Mouse (Mus musculus): ENCODE results near the gene Pex14. TPM values are rescaled to one million over a fixed set of nuclear protein-coding genes. Genes with fewer than 3 reads are reported as not detected.

Pex14 gene
- polyA plus RNA-seq, 1 experiment from 2014 or later: 56.8 TPM

DNA sequence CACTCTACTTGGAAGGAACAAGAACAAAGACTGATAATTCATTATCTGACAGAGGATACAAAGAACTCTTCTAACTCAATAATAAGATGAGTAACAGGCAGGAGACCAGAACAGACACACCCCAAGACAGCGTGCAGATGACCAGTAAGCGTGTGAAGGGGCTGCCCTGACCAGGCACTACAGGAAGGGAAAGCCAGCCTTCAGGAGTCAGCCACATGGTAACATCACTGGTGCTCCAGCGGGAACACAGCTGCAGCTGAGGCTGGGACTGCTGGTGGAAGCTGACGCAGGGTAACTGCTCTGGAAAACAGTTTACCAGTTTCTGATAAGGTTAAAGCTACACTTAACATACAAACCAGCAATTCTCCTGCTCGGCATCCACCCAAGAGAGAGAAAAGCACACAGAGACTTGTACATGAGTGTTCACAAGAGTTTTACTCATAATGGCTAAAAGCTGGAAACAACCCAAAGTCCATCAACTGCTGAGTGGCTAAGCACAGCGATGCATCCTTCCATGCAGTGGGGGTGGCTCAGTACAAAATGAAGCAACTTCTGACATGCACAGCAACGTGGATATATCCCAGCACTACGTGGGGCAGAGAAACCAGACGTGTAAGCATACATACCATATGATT is 121.3 kb downstream of the Pex14 start:
- WGBS: 57% methylated on average over 9 of the region's 9 CpGs
- no peak overlapping the region for H3K27ac ChIP-seq
- H3K4me2 ChIP-seq (replicated peaks): no peak overlapping the region
- H3K27me3 ChIP-seq (replicated peaks): peaks cover 4% of the 10 kb centered on the region; the same call in 1 of the 2 replicates
- no peaks in the 10 kb centered on the region for H3K9me3 ChIP-seq
- no peak overlapping the region for H3K9ac ChIP-seq
- peaks cover 32% of the 10 kb centered on the region for H3K4me1 ChIP-seq
- no peak overlapping the region for H3K4me3 ChIP-seq
- H3K36me3 ChIP-seq: no peaks in the 10 kb centered on the region
- ATAC-seq (ENCODE audit: low FRiP score, low read depth): no peak

GRCm38 (mm10) chr4:148974833-148975232 is 124.8 kb downstream of the Pex14 start:
- no peak overlapping the region for H3K9ac ChIP-seq
- H3K27ac ChIP-seq: no peak overlapping the region
- no peak overlapping the region for H3K4me3 ChIP-seq
- H3K4me1 ChIP-seq: peaks cover 52% of the 10 kb centered on the region
- H3K4me2 ChIP-seq (replicated peaks): no peak overlapping the region
- ATAC-seq (ENCODE audit: low FRiP score, low read depth): peak; percentile 23; the same call in 1 of the 2 replicates
- WGBS: 37% methylated on average over 7 of the region's 7 CpGs
- H3K36me3 ChIP-seq: 0 out of 2 replicates have a peak, but pooled peaks cover 1% of the 10 kb centered on the region
- peaks cover 4% of the 10 kb centered on the region; the same call in 1 of the 2 replicates for H3K27me3 ChIP-seq (replicated peaks)
- no peaks in the 10 kb centered on the region for H3K9me3 ChIP-seq

- 0 out of 2 replicates have a peak, but pooled peaks cover 4% of the 10 kb centered on the region for H3K27me3 ChIP-seq (replicated peaks)
- H3K9me3 ChIP-seq: no peaks in the 10 kb centered on the region
- 0 out of 2 replicates have a peak, but pooled peaks cover 2% of the 10 kb centered on the region for H3K36me3 ChIP-seq
- no peak overlapping the region for H3K27ac ChIP-seq
- 73% methylated on average over 14 of the region's 14 CpGs for WGBS
- H3K4me2 ChIP-seq (replicated peaks): no peak overlapping the region
- no peak overlapping the region for H3K9ac ChIP-seq
- no peak overlapping the region for H3K4me3 ChIP-seq
- ATAC-seq (ENCODE audit: low FRiP score, low read depth): no peak
- peaks cover 44% of the 10 kb centered on the region for H3K4me1 ChIP-seq
Observed at GRCm38 (mm10) chr4:148973387-148973786, 126.3 kb downstream of the Pex14 start.

GRCm38 (mm10) chr4:148972707-148973106 is 127.0 kb downstream of the Pex14 start:
- ATAC-seq (ENCODE audit: low FRiP score, low read depth): no peak
- Histone ChIP-seq H3K27me3 (replicated peaks) (0 out of 2 replicates have a peak, but pooled peaks cover 4% of the 10 kb centered on the region), H3K9me3 (no peaks in the 10 kb centered on the region), H3K9ac (no peak overlapping the region), H3K4me1 (peaks cover 40% of the 10 kb centered on the region), H3K4me3 (no peak overlapping the region), H3K27ac (no peak overlapping the region), H3K36me3 (0 out of 2 replicates have a peak, but pooled peaks cover 2% of the 10 kb centered on the region), H3K4me2 (replicated peaks) (no peak overlapping the region)
- 71% methylated on average over 14 of the region's 14 CpGs for WGBS

DNA sequence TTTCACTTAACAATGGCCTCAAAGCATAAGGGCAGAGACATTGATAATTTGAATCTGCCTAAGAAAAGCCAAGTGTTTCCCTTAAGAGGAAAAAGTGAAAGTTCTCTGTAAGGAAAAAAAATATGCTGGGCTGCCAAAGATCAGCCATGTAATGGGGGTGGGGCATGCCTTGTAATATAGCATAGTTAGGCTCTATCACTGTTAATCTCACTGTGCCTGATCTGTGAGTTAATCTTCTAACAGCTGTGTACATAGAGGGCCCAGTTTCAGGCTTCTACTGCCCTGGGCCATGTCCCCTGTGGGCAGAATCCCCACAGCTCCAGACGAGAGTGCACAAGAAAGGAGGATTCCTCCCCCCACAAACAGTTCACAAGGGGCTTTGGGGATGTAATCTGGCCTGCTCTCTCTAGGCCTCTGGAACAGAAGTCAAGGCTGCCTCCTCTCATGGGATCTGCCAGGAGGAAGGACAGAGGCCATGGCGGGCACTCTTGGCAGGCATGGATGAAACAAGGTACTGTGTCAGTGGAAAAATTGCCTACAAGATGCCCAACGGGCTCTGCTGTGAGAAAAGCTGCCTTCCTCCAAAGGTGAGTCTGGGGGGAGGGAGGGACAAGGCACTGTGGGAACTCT is 127.9 kb downstream of the Pex14 start:
- no peak for ATAC-seq (ENCODE audit: low FRiP score, low read depth)
- WGBS: 69% methylated on average over 3 of the region's 3 CpGs
- Histone ChIP-seq H3K27ac (no peak overlapping the region), H3K4me2 (replicated peaks) (no peak overlapping the region), H3K4me1 (peaks cover 45% of the 10 kb centered on the region), H3K27me3 (replicated peaks) (0 out of 2 replicates have a peak, but pooled peaks cover 4% of the 10 kb centered on the region), H3K9ac (no peak overlapping the region), H3K36me3 (0 out of 2 replicates have a peak, but pooled peaks cover 2% of the 10 kb centered on the region), H3K4me3 (no peak overlapping the region), H3K9me3 (no peaks in the 10 kb centered on the region)

DNA sequence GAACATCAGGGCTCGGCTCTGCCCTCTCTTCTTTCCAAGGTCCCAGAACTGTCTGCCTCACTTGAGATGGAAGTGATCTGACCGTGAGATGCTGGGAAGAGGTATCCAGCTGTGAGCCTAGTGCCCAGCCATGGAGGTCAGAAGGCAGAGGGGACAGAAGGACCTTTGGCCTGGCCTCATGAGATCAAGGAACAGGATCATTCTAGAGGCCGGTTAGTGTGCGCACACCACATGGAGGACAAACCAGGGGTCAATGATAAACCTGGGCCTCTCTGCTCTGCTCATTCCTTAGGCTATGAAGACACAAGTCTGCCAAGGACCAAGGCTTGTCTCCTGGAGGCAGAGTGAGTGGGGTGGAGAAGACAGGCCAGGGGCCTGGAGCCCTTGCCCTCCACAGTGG is 128.9 kb downstream of the Pex14 start:
- 0 out of 2 replicates have a peak, but pooled peaks cover 4% of the 10 kb centered on the region for H3K27me3 ChIP-seq (replicated peaks)
- no peak for ATAC-seq (ENCODE audit: low FRiP score, low read depth)
- 77% methylated on average over 4 of the region's 4 CpGs for WGBS
- H3K27ac ChIP-seq: no peak overlapping the region
- H3K9ac ChIP-seq: no peak overlapping the region
- 0 out of 2 replicates have a peak, but pooled peaks cover 2% of the 10 kb centered on the region for H3K36me3 ChIP-seq
- H3K9me3 ChIP-seq: no peaks in the 10 kb centered on the region
- H3K4me2 ChIP-seq (replicated peaks): no peak overlapping the region
- H3K4me3 ChIP-seq: no peak overlapping the region
- peaks cover 51% of the 10 kb centered on the region for H3K4me1 ChIP-seq

DNA sequence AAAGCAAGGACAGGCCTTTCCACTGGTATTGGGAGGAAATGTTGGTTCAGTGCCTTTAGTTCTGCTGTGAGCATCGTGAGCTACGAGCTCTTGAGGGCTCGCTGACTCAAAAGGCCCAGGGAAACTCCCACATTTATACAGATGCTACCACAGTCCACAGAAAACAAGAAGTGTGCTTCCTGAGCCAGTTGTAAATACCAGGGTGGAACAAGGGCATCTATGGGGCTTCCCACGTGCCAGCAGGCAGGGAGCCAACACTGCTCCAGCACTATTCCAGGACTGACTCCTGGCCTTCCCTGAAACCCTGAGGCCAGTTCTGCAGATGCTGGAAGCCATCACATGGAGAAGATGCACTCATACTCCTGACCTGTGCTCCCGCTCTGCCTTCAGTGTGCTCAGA is 130.1 kb downstream of the Pex14 start:
- Histone ChIP-seq H3K27me3 (replicated peaks) (0 out of 2 replicates have a peak, but pooled peaks cover 4% of the 10 kb centered on the region), H3K27ac (no peak overlapping the region), H3K36me3 (0 out of 2 replicates have a peak, but pooled peaks cover 2% of the 10 kb centered on the region), H3K9me3 (no peaks in the 10 kb centered on the region), H3K9ac (no peak overlapping the region), H3K4me1 (peaks cover 44% of the 10 kb centered on the region), H3K4me3 (no peak overlapping the region), H3K4me2 (replicated peaks) (no peak overlapping the region)
- WGBS: 77% methylated on average over 5 of the region's 5 CpGs
- ATAC-seq (ENCODE audit: low FRiP score, low read depth): no peak

GRCm38 (mm10) chr4:148968859-148969258 is 130.8 kb downstream of the Pex14 start:
- H3K27ac ChIP-seq: no peak overlapping the region
- no peaks in the 10 kb centered on the region for H3K9me3 ChIP-seq
- peaks cover 39% of the 10 kb centered on the region for H3K4me1 ChIP-seq
- no peaks in the 10 kb centered on the region for H3K27me3 ChIP-seq (replicated peaks)
- no peak for ATAC-seq (ENCODE audit: low FRiP score, low read depth)
- H3K9ac ChIP-seq: peak overlapping the region; percentile 22; the same call in 1 of the 2 replicates
- WGBS: 77% methylated on average over 5 of the region's 5 CpGs
- H3K36me3 ChIP-seq: 0 out of 2 replicates have a peak, but pooled peaks cover 2% of the 10 kb centered on the region
- no peak overlapping the region for H3K4me2 ChIP-seq (replicated peaks)
- H3K4me3 ChIP-seq: no peak overlapping the region

DNA sequence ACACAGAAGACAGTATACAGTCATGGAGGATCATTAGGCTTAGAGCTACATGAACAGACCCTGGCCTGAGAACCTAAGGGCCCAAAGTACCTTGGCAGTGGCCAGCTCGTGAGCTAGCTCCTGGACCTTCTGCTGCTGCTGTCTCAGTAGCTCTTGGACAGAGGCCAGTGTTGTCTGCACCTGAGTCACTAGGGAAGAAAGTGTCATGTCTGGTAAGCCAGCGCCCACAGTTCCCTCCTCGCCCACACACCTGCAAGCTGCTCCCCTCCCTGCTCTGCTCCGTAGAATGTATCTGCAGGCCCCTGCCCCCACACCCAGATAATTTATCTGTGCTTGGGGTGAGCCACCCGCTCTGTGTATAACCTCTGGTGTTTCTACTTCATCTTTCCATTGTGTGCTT is 133.5 kb downstream of the Pex14 start:
- ATAC-seq (ENCODE audit: low FRiP score, low read depth): no peak
- no peak overlapping the region for H3K9ac ChIP-seq
- H3K4me3 ChIP-seq: no peak overlapping the region
- H3K4me2 ChIP-seq (replicated peaks): no peak overlapping the region
- 86% methylated on average over 5 of the region's 5 CpGs for WGBS
- H3K27me3 ChIP-seq (replicated peaks): no peaks in the 10 kb centered on the region
- no peak overlapping the region for H3K27ac ChIP-seq
- H3K4me1 ChIP-seq: peaks cover 23% of the 10 kb centered on the region; the same call in 1 of the 2 replicates
- peaks cover 14% of the 10 kb centered on the region for H3K36me3 ChIP-seq
- no peaks in the 10 kb centered on the region for H3K9me3 ChIP-seq

DNA sequence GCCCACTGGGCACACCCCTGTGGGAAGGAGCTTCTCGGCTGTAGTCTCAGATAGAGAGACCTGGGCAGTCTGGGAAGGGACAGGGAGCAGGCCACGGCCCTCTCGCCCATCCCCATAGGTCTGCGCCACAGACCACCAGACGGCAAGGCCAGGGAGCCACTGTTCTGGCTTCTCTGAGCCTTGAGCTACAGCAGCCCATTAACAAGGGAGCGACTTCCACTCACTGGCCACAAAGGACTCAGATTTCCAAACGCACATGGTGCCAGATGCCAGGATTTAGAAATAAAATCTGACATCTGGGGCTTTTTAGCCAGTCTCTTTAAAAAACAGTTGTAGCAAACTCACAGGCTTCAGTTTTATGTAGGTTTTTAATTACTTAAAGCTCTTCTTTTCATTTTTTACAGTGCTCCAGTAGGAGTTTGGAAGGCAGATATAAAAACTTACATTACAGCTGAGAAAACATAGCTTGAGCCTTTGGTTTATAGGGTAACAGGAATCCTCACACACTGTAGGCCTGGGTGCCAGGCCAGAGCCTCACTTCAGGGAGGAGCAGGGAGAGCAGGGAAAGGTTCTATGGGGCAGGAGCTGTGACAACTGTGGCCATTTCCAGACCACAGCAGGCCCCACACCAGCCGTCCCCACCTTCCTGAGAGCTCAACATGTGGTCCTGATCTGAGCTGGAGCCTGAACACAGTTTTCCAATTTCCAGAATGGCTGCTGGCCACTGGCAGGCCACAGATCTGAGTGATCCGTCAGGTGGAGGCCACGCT is 134.9 kb downstream of the Pex14 start:
- Histone ChIP-seq H3K27me3 (replicated peaks) (no peaks in the 10 kb centered on the region), H3K36me3 (peaks cover 21% of the 10 kb centered on the region), H3K4me2 (replicated peaks) (no peak overlapping the region), H3K9ac (no peak overlapping the region), H3K27ac (no peak overlapping the region), H3K9me3 (no peaks in the 10 kb centered on the region), H3K4me3 (no peak overlapping the region), H3K4me1 (0 out of 2 replicates have a peak, but pooled peaks cover 14% of the 10 kb centered on the region)
- ATAC-seq (ENCODE audit: low FRiP score, low read depth): no peak
- 78% methylated on average over 10 of the region's 10 CpGs for WGBS

DNA sequence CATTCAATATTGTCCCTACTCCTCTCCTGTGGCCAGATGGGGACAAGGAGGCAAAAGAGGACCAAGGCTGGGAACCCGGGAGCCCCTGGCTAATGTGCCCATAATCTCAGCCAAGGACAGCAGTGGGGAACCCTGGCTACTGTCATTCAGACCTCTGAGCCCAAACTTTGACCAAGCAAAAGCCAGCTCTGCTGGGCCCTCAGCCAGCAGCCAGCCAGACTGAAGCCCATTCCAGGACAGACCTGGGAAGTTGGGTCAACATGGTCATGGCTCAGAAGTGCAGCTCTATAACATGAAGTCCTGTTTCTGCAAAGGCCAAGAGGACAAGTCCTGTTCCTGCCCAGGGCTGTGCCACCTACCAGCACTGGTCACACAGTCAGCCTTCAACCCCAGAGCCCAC is 137.6 kb downstream of the Pex14 start:
- peaks cover 21% of the 10 kb centered on the region for H3K36me3 ChIP-seq
- no peak overlapping the region for H3K4me3 ChIP-seq
- 80% methylated on average over 1 of the region's 1 CpGs for WGBS
- H3K4me1 ChIP-seq: 0 out of 2 replicates have a peak, but pooled peaks cover 7% of the 10 kb centered on the region
- no peaks in the 10 kb centered on the region for H3K9me3 ChIP-seq
- H3K27ac ChIP-seq: no peak overlapping the region
- no peak for ATAC-seq (ENCODE audit: low FRiP score, low read depth)
- H3K27me3 ChIP-seq (replicated peaks): no peaks in the 10 kb centered on the region
- no peak overlapping the region for H3K4me2 ChIP-seq (replicated peaks)
- no peak overlapping the region for H3K9ac ChIP-seq

DNA sequence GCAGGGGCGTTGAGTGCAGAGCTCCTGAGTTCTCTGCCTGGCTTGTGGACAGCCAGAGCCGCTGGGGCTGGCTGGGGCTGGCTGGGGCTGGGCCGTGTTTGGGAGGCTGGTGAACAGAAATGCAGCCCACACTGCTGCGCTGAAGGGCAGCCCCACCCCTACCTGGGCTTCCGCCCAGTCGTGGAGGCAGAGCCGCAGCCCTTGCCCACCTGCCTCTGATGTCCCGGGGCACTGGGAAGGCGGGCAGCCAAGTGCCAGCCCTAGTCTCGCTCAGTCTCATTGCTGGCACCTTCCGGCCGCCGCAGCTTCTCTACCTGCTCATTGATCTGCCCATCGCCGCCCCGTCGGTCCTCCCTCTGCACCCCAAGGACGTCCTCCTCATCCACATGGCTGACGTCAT is 138.6 kb downstream of the Pex14 start:
- H3K4me2 ChIP-seq (replicated peaks): no peak overlapping the region
- H3K36me3 ChIP-seq: peaks cover 21% of the 10 kb centered on the region
- H3K4me3 ChIP-seq: no peak overlapping the region
- H3K9me3 ChIP-seq: no peaks in the 10 kb centered on the region
- H3K4me1 ChIP-seq: peaks cover 3% of the 10 kb centered on the region; the same call in 1 of the 2 replicates
- ATAC-seq (ENCODE audit: low FRiP score, low read depth): no peak
- no peak overlapping the region for H3K9ac ChIP-seq
- H3K27me3 ChIP-seq (replicated peaks): no peaks in the 10 kb centered on the region
- 95% methylated on average over 19 of the region's 19 CpGs for WGBS
- H3K27ac ChIP-seq: no peak overlapping the region

Data from neural tube, embryonic 12.5 days (tissue).